Mouse (Mus musculus) adrenal gland, adult (tissue): ENCODE measurements around the gene Vmn1r122.
"Not testable (repeated sequence)": the region's sequence is repeated elsewhere in the genome, so short reads cannot be mapped to it uniquely, and the experiment has no call there.

Experiments
- DNase-seq, 2 experiments: peaks; one replicate each; pipeline ENCODE4 v3.0.0; 2022 to 2023; ENCODE audit warnings: low spot score in 1 of 2; ENCODE audit not compliant: inconsistent age in 2 of 2

Vmn1r122 gene

DNA sequence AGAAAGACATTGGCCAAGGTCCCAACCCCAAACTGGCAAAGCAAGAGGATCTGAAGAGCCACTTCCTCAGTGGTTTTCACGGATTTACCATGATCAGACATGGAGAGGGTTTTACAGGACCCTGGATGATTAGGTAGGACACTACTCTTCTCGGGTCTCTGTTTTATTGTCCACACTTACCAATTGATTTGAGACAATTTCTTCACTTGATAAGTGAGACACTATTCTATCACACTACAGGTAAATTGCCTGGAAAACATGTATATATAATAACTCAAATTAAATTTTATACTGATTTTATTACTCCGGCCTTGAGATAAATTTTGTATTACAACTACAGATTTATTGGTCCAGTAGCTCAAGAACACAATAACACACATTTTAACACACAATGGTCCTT is at the start of gene Vmn1r122:
Vmn1r122 (minus strand) TSS at position 101 of the 400 bp plus-strand sequence.
- not testable (repeated sequence) for DNase-seq

DNA sequence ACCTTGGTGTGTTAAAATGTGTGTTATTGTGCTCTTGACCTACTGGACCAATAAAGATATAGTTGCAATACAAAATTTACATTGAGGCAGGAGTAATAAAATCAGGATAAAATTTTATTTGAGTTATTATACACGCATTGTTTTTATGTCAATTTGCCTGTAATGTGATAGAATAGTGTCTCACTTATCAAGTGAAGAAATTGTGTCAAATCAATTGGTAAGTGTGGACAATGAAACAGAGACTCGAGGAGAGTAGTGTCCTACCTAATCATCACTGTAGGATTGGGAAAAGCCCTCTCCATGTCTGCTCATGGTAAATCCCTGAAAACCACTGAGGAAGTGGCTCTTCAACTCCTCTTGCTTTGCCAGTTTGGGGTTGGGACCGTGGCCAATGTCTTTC is 28.0 kb upstream of the Vmn1r122 start, which contains the start of gene Vmn1r123:
Vmn1r123 (plus strand) TSS at position 301 of the 400 bp plus-strand sequence.
- not testable (repeated sequence) for DNase-seq

DNA sequence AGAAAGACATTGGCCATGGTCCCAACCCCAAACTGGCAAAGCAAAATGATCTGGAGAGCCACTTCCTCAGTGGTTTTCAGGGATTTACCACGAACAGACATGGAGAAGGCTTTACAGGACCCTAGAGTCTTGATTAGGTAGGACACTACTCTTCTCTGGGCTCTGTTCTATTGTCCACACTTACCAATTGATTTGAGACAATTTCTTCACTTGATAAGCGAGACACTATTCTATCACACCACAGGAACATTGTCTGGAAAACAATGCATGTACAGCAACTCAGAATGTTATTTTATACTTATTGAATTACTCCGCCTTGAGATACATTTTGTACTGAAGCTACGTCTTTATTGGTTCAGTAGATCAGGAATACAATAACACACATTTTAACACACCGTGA is 35.5 kb downstream of the Vmn1r122 start, which contains the start of gene Vmn1r121:
Vmn1r121 (minus strand) TSS at position 101 of the 400 bp plus-strand sequence.
- DNase-seq, result not testable (repeated sequence)
